Mouse (Mus musculus) gonadal fat pad, adult 2 months (tissue): ENCODE data around the gene Ccnt2. TPM values are rescaled to one million over a fixed set of nuclear protein-coding genes. Genes with fewer than 3 reads are reported as not detected.

ENCODE experiments used
- DNase-seq: peaks from one replicate; pipeline ENCODE4 v3.0.0-alpha.2; 2012; ENCODE audit warnings: low read depth
- polyA plus RNA-seq: library from polyadenylated mRNA; depleted of rRNA; stranded (reverse); fragments of >200 nt; gene quantifications from 2 replicates; pipeline ENCODE4 v1.2.3, GENCODE M21; 2012; rRNA removed

The Ccnt2 gene
- polyA plus RNA-seq, 1 experiment, result 24.7 TPM

DNA sequence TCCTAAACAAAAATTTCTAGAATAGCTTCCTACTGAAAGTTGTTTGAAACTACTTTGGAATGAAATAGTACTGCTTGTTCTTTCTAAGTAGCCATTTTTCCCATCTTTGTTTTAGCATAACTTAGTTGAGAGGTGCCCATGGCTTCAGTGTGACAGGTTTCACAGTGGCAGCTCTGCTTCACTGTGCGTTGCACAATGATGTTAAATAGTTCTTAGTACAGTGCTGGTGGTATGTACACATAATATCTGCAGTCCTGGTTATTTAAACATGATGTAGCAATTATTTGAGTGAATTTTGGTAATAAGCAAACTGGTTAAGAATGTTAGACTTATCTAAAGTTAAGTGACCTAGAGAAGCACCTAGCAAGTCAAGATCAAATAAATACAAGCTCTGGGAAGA lies 19.5 kb downstream of the Ccnt2 start:
- DNase-seq, result no peak

DNA sequence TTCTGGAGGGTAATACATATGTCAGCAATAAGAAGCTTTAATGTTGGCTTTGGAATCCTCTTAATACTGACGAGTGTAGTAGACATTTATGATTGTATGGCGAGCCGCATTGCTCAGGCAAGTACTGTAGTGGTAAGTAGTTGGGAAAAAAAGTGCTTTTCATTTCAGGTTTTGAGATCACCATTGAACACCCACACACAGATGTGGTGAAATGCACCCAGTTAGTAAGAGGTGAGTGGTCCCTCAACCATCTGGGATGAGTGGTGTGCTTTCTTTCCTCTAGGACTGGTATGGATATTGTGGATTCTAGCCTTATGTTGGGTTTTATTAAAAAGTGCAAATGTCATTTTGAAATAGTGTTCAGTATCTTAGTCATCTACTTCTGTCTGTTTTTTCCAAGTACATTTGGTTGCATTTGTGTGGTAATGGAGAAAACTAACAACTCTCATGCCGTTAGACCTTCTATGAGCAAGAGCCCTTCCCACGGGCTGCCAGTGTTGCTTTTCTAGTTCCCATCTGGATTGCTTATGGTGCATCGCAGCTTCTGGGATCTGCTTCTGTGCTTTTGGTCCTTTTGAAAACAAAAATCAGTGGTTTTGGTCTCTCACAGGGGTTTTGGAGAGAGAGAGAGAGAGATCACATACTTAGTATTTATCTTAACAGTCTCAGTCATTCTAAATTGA lies 21.3 kb downstream of the Ccnt2 start:
- no peak for DNase-seq

DNA sequence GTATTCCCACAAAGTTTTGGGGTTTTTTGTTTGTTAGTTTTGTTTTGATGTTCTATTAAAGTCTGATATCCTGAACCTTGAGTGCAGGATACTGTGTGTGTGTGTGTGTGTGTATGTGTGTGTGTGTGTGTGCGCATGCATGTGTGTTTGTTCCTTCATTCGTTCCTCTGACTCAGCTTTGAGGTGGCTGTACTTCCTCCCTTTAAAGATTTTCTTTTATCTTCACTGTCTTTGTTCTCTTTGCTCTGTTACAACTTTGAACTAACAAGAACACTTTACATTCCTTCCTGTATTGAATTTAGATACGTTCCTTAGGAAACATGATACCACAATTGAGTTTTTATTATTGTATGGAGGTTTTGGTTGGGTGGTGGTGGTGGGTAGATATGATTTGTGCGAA lies 22.4 kb downstream of the Ccnt2 start:
- DNase-seq, result no peak

DNA sequence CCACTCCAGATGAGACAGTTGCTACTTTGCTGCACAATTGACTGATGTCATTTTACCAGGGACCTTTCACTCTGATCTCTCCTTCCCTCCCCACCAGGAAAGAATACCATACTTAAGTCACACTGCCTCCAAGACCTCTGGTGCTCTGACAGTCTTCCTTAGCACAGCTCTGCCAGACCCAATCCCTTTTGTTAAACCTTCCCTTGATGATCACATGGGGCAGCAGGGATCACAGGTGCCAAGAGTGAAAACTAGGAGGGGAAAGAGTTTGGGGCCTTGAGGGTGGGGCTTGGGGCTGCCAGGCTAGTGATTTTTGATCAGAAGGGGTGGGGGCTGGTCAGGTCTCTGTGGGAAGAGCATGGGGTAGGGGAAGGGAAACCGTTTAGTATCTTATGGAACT lies 22.8 kb downstream of the Ccnt2 start:
- no peak for DNase-seq

DNA sequence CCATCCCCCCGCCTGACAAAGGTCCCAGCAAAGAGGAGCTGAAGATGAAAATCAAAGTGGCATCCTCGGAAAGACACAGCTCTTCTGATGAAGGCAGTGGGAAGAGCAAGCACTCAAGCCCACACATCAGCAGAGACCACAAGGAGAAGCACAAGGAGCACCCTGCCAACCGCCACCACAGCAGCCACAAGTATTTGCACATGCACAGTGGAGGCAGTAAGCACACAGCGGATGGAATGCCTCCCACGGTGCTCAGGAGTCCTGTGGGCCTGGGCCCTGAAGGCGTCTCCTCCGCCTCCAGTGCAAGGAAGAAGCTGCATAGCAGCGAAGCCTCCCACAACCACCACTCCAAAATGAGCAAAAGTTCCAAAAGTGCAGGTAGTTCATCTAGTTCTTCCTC lies 29.0 kb downstream of the Ccnt2 start:
- DNase-seq, result no peak

DNA sequence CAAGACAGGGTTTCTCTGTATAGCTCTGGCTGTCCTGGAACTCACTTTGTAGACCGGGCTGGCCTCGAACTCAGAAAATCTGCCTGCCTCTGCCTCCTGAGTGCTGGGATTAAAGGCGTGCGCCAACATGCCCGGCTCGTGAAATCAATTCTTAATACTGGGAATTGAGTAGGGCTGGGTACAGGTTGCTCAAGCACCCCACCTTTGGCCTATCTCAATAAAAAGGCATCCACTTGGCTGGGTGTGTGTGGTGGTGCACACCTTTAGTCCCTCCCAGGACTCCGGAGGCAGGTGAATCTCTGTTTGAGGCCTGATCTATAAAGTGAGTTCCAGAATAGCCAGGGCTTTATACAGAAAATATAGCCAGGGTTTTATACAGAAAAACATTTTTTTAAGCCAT lies 34.7 kb downstream of the Ccnt2 start:
- DNase-seq, result no peak

DNA sequence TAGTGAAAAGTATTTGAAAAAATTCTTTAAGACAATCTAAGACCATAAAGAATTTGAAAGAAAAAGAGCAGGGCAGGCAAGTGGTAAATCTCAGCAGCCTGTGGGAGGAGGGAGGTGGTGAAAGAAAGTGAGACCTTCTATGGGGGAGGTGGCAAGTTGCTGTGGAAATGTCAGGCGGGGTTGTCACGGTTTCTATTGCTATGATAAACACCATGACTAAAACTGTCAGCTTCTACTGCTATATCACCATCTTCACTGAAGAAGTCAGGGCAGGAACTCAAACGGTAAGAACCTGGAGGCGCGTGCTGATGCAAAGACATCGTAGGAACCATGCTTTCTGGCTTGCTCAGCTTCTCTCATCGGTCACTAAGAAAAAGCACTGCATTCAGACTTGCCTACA lies 39.0 kb downstream of the Ccnt2 start:
- DNase-seq, result no peak

DNA sequence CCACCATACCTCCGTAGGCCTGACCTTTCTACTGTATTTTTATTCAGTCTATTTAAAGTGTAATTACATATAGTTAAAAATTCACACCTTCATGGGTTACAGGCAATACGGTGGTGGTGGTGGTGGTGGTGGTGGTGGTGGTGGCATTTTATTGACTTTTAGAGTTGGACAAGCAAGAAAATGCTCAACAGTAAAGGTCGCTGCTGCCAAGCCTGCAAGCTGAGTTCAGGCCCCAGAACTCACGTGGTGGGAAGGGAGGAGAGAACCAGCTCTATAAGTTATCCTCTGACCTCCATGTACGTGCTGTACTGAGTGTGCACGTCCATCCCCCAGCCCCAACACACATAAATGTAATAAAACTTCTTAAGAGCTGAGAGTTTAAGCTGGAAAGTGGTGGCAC lies 42.4 kb downstream of the Ccnt2 start:
- DNase-seq, result no peak

DNA sequence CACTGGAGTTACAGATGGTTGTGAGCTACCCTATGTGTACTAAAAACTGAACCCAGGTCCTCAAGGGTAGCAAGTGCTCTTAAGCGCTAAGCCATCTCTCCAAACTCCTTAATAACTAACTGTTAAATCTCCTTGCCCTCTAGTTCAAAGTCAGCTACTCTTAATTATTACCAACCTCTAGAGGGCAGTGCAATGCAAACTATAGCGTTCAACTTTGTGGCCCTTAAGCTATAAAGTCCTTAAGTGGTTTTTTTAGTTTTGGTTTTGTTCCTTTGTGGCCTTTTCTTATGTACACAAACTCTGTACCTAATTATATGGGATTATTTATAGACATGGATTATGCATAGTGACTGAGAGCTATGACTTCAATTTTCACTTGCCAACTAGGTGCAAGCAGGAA lies 53.4 kb downstream of the Ccnt2 start:
- no peak for DNase-seq

DNA sequence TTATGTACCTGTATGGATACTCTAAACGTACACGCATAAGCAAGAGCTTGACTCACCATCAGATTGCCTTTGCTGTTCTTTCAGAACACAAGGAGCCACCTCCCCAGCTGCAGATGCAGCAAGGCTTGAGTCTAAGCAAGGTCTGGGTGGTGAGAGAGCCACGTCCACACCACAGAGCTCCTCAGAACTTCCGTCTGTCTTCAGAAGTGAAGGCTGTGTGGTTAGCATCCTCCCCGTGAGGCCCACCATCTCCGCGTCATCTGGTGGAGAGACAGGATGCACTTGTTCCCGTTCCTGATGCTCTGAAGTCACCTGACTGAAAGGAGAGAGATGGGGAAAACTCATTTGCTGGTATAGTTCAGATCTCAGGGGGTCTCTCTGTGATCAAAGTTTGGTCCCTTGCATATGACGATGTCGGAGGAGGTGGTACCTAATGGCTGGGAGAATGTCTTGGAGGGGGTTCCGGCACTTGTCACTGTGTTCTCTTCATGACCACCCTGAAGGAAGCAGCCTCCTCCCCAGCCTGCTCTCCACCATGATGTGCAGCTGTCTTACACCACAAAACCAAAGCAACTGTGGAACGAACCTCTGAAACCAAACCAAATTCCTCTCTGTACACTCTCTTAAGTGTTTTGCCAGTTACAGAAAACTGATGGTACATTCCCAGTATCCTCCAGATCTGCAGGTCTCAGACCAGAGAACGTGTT lies 56.4 kb downstream of the Ccnt2 start:
- no peak for DNase-seq

DNA sequence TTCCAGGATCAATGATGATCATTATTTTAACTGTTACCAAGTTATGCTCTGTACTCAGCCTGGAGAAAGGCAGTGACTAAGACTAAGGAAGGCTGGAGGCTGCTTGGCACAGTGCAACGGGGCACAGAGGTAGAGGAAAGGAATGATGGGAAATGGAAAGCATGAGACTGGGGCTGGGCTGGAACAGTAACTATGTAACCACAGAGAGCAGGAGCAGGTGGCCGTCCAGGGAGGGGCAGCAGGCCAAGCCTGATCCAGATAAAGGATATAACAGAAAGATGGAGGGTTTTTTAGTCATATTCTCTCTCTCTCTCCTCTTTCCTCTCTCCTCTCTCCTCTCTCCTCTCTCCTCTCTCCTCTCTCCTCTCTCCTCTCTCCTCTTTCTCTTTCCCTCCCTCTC lies 59.8 kb downstream of the Ccnt2 start:
- DNase-seq, result no peak

DNA sequence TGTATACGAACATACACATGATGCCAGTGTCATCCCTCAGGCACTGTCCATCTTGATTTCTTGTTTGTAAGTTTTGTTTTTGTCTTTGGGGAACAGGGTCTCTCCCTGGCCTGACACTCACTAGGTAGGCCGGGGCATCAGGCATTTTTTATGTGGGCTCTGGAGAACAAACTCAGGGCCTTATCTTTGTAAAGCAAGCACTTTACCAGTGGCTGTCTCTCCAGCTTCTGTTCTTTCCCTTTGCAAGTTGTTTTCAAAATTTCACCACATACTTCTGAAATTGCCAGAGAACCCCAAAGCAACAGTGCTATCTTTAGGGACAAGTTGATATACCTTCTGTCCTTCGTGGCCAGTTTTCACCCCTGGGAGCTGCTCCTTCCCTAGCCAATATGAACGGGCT lies 60.2 kb downstream of the Ccnt2 start:
- no peak for DNase-seq

DNA sequence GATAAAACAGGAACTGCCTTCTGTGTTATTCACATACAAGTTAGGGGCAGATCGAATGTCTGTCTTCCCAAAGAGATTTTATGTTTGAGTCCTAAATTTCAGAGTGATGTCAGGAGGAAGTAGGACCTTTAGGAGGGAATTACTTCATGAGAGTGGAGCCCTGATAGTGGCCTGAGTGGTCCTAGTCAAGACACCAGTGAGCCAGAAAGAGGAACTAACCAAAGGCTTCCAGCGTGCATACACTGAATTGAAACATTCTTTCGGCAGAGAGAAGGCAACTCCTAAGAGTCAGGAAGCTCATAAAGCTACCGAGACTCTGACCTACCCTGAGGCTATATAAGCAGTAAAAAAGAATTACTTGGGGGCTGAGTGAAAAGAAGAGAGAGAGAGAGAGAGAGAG lies 62.7 kb downstream of the Ccnt2 start:
- DNase-seq, result no peak

DNA sequence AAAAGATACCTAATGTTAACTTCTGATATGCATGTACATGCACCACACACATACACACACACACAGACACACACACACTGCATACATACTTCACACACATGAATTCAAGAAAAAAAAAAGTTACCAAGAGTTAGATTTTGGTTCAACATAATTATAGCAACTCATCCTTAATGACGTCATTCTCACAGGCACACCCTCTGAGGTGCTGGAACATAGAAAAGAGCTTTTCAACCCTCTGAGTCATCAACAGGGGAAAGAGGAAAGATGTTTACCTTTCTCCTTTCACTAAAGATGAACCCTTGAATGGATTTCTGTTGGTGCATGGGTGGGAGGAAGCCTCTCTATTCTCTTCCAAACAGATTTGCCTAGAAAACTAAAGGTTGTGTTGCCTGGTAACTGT lies 64.6 kb downstream of the Ccnt2 start:
- DNase-seq, result no peak

DNA sequence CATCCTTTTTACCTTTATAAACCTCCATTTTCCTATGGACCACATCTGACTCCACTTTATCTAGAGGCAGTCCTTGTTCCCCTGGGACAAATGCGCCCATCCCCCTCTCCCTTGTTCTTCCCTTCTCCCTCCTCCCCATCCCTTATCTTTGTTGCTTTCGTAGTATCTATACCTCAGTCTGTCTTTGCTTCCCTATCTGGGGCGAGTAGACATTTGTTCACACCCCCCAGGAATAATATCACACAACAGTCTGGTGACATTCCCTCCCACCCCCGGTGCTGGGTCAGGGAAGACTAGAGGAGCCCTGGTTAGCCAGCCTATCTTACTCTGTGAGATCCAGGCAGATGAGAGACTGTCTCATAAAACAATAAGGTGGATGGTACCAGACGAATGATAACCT lies 71.5 kb downstream of the Ccnt2 start:
- DNase-seq, result no peak

DNA sequence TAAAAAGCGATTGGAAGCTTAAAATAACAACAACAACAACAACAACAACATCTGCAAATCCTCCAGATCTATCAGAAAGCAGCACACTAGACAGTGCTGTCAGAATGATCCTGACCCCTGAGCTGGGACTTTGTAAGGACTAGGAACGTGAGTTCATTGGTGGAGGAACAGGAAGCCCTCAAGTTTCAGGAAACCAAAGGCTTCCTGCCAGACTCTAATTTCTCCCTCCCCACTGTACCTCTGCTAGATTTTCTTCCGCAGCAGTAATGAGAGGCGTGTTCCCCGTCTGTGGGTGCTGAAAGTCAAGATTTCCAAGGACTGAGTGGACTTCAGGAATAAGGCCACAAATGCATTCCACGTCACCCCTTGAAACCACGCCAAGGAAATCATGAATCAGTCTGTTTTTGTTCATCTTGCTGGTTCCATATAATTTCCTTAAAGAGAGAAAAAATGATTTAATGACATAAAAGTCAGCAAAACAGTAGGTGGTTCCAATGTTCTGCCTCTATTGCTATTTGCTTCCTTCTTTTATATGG lies 76.2 kb downstream of the Ccnt2 start:
- no peak for DNase-seq

DNA sequence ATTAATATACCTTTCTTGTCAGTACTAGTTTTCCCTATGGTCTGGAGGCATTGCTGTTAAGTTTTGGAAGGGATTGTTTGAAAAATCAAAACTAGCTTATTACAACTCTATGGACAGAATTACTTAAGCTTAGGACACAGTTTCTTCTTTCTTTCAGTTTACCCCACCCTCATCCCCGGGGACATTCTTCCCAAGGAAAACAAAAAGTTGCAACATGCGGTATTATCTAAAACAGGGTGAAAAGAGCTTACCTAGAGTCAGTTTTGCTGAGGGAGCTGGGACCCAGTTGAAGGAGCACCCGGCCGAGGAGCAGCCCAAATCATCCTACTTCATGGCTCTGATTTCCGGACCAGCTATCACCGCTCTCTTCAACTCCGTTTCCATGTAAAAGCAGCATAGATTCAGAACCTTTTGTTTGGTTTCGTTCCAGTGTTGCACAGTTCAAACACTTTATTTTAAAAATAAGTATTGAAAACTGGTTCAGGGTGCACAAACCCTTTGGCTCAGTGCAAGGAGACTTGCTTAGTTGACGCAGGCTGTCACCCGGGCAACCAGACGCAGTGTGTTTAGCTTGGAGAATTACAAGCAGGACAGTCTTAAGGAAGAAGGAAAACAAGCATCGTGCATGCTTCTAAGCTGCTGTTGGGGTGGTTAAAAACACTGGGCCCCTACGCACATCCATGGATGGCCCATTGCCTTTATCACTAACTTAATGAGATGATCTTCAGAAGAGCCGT lies 80.7 kb downstream of the Ccnt2 start, which contains the start of gene Map3k19:
Gene Map3k19 (minus strand): TSS at position 546 of the 737 bp plus-strand sequence.
- no peak for DNase-seq

Other genes with a start within 250 kb of the Ccnt2 start
- 0.09 and 0.30 TPM in 2 replicates for gene Tmem163, start 94.6 kb upstream of the Ccnt2 start, polyA plus RNA-seq
- gene Acmsd, start 44.8 kb upstream of the Ccnt2 start, polyA plus RNA-seq, result not detected in 2 replicates
- gene Map3k19, start 80.9 kb downstream of the Ccnt2 start, polyA plus RNA-seq, result 0.39 and 0.93 TPM in 2 replicates
- 21.8 and 23.8 TPM in 2 replicates for gene Rab3gap1, start 94.6 kb downstream of the Ccnt2 start, polyA plus RNA-seq